Mouse (Mus musculus) hindbrain, embryonic 11.5 days (tissue): ENCODE measurements around the gene Ctsl. TPM values are rescaled to one million over a fixed set of nuclear protein-coding genes. Genes with fewer than 3 reads are reported as not detected.

Experiments used
- polyA plus RNA-seq: library from polyadenylated mRNA; unstranded; fragments of >200 nt; fragmentation: Nextera tagmentation; extraction: Ambion mirVana; gene quantifications from 2 replicates; pipeline ENCODE4 v1.2.1, GENCODE M21; 2014

Ctsl gene
- polyA plus RNA-seq, 1 experiment from 2014 or later, result 135 TPM

Other genes starting within 250 kb of the Ctsl start
- gene Slc35d2, start 241.5 kb downstream of the Ctsl start, polyA plus RNA-seq, result 5.6 and 6.9 TPM in 2 replicates
- 20.3 and 21.8 TPM in 2 replicates for gene Zfp367, start 217.7 kb downstream of the Ctsl start, polyA plus RNA-seq
- 30.3 and 31.0 TPM in 2 replicates for gene Habp4, start 209.1 kb downstream of the Ctsl start, polyA plus RNA-seq
- 14.9 and 16.0 TPM in 2 replicates for gene Cdc14b, start 95.6 kb downstream of the Ctsl start, polyA plus RNA-seq
- 16.9 and 21.6 TPM in 2 replicates for gene Aaed1, start 58.2 kb downstream of the Ctsl start, polyA plus RNA-seq
- gene Cdk20, start 61.4 kb upstream of the Ctsl start, polyA plus RNA-seq, result 7.3 and 7.4 TPM in 2 replicates
- not detected in 2 replicates for gene Fam240b, start 126.9 kb upstream of the Ctsl start, polyA plus RNA-seq